Comparison of ENCODE assay signal across 8 mouse cellular contexts in the genomic region with DNA sequence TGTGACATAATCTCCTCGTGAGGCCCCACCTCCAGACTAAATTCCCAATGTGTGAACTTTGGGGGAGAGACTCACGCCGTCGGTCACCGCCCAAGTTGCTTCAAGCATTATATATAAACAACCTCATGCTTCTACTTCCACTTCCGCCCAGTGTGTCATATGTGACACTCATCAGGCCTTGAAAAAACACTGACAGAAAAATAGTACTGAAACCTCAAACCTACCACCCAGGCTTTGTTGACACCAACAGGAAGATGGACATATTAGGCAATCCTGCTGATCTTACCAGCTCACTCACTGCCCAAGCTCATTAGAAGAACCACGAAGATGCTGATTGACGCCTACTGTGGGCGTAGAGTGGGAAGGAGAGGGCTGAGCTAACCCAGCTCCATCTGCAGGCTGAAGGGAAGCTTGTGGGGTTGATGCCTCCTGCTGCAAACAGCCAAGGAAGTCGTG. TPM values are rescaled to one million over a fixed set of nuclear protein-coding genes. Genes with fewer than 3 reads are reported as not detected.
DNase-seq lines count a peak whose midpoint lies in the region; ATAC-seq lines count a peak whose summit lies in the region.
"Had no signal": no experiment of that assay in that cellular context is flagged by ENCODE, and none has a peak within 500 bp of the region (broad histone marks: within the 10 kb centered on the region; RNA-seq: fewer than 3 reads in every experiment).

No protein-coding gene starts in this region.

- ATAC-seq in monocyte, adult 5-6 weeks (replicated peaks; ENCODE audit: insufficient number of reproducible peaks, low FRiP score, low TSS enrichment, poor library complexity, severe bottlenecking), result peak; percentile 90
- no peak for ATAC-seq in erythroid progenitor cell, adult 5-6 weeks (replicated peaks; ENCODE audit: low FRiP score, poor library complexity, severe bottlenecking)

- peak; percentile 18 to 30 for DNase-seq in thymus, adult 18-20 months
- DNase-seq in thymus, postnatal 10 days (ENCODE audit: low spot score in 2 of 2), result no peak
- DNase-seq in induced T-regulatory cell, adult 2 months (ENCODE audit: low read depth), result peak; percentile 94
- no peak for DNase-seq in gastrocnemius, postnatal 36 days
- no peak for DNase-seq in cerebellum, adult 9-11 months
- DNase-seq: adrenal gland, adult 8-10 months had no signal

- intact Hi-C loops in gastrocnemius, postnatal 36 days (cut with DNase I), result no loop called here

RNA-seq across cellular contexts. Expression of gene Arhgap25, which starts 30.2 kb away (rescaled TPM):
- total RNA-seq in monocyte, adult 5-6 weeks (2017), result 138 to 220 TPM (median 146 TPM) in 3 replicates
- 1 to 10 TPM; 1.1 to 1.3 TPM for total RNA-seq in gastrocnemius, postnatal 36 days (2021)
- 3.2 and 7.1 TPM in 2 replicates for total RNA-seq in erythroid progenitor cell, adult 5-6 weeks (2015; ENCODE audit: low replicate concordance)
- total RNA-seq in erythroid progenitor cell, adult 5-6 weeks (2017; ENCODE audit: low replicate concordance), result 8.6 and 11.2 TPM in 2 replicates

Comparison
In these comparisons a context has a peak if more than half of its experiments do, and no peak if none do; other contexts are left out.
1. DNase-seq: peak in thymus, adult 18-20 months (2 of 2) and induced T-regulatory cell, adult 2 months (single experiment); none in thymus, postnatal 10 days (0 of 2), gastrocnemius, postnatal 36 days (0 of 2) and cerebellum, adult 9-11 months (single experiment).
2. RNA of gene Arhgap25, which starts 30.2 kb away (total RNA-seq): 138 to 220 TPM in monocyte, adult 5-6 weeks; 3.2 to 11.2 TPM in erythroid progenitor cell, adult 5-6 weeks and 1.1 to 1.3 TPM in gastrocnemius, postnatal 36 days; every median in the first group is over 10 times any median in the second.